Mouse (Mus musculus): ENCODE results near the gene Nav2. TPM values are rescaled to one million over a fixed set of nuclear protein-coding genes. Genes with fewer than 3 reads are reported as not detected.

The Nav2 gene
- total RNA-seq, 2 experiments from 2014 or later, result 116 to 131 TPM

DNA sequence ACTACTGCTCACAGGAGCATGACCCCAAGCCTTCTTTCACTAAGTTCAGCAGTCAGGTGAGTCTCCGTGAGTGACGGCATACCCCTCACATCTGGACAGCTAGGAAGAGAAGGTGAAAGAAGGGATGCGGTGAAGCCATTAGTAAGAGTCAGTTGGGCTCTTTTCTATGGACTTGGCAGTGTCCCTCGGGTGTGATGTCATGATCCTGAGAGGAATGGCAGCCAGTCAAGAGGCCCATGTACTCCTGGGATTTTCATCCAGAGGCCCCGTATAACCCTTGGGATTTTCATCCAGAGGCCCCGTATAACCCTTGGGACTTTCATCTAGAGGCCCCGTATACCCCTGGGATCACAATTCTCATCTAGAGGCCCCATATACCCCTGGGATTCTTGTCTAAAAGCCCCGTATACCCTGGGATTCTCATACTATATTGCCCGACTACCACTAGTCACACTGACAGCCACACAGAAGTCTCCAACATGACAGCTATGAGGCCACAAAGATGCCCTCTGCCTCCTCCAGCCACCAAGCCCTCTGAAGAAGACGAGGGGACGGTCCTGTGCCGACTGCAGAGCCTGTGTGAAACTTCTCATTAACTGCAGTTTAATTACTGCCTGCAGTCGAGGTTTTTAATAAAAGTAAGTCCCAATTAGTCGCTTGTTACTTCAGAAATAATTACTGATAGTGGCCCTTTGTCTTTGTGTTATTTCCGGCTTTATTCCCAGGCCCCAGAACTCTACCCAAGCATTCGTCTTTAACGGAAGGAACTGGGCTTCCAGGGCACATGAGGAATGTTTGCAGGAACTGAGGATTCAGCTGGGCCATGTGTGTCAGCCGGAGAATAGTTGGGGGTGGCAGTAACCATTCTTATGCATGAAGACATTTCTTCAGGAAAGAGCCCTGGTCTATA, 251.4 kb downstream of the Nav2 start:
- intact Hi-C loops (cut with DNase I), result no loop called here
- no peak for DNase-seq (ENCODE audit: extremely low spot score in 1 of 2, low spot score in 2 of 2)

DNA sequence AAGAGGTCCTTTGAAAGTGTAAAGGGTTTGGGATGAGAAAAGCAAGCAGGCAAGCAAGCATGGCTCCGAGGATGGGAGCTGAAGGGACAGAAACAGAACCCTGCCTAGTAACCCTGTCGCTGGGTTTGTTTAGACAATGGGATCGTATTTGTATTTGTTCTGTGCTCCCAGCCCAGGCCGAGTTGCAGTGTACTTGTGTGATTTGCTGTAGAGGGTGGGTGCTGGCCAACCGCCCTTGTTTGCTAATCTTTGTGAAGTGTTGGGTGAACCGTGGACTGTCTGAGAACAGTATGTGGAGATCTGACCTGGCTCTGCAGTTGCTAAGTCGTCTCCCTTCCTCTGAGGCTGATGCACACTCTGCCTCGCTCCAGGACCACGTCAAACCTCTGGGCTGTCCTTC, 253.6 kb downstream of the Nav2 start:
- DNase-seq (ENCODE audit: extremely low spot score in 1 of 2, low spot score in 2 of 2), result no peak
- intact Hi-C loops (cut with DNase I), result no loop called here

DNA sequence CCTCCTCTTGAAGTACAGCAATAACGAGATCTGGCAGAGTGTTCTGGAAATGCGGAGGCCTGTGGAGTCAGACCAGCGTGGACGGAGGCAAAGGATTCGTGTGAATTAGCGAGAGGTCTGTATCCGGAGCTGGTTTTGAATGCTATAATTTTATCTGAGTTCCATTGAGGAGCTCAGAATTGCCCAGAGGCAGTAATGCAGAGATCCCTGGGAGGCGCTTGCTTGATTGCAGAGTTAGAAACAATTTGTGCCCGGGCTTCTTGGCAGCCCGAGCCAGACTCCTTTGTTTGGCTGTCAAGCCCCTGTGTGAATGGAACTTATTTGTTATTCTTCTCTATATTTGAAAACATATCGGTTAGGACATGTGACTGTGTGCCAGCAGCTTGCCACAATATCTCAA, 255.3 kb downstream of the Nav2 start:
- no peak for DNase-seq (ENCODE audit: extremely low spot score in 1 of 2, low spot score in 2 of 2)
- intact Hi-C loops (cut with DNase I), result no loop called here

DNA sequence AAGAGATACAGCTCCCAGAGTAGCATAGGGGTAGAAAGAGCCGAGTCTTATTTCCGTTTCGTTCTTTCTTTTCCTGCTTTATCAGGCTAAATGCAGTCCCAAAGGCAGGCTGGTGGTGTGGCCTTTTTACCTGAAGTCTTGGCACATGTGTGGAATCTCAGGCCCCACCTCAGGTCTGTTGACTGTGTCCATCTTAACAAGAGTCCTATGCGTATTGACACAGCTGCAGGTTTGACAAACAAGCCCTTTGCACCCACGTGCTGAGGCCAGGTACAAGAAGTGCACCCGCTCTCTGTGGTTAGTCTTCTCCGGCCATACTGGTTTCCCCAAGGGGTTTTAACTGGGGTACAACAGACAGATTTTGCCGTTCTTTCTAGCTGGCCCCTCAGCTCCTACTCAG, 256.4 kb downstream of the Nav2 start:
- intact Hi-C loops (cut with DNase I), result no loop called here
- DNase-seq (ENCODE audit: extremely low spot score in 1 of 2, low spot score in 2 of 2), result no peak

DNA sequence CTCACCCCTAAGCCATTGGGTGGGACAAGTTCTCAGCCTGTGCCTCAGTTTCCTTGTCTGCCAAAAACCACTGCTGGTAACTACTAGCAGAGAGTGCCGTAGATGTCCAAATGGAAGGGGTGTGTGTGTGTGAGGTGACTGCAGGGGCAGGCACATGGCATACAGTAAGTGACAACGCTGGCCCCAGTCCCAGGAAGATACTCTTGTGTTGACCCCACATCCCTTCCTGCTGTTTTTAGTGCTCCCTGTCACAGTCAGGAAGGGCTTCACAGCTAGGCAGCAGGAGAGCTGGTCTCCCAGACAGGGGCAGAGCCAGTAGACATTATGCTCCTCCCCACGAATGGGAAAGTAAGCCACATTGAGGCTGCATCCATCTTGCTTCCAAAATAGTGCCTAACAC, 264.4 kb downstream of the Nav2 start:
- intact Hi-C loops (cut with DNase I), result no loop called here
- DNase-seq (ENCODE audit: extremely low spot score in 1 of 2, low spot score in 2 of 2), result no peak

DNA sequence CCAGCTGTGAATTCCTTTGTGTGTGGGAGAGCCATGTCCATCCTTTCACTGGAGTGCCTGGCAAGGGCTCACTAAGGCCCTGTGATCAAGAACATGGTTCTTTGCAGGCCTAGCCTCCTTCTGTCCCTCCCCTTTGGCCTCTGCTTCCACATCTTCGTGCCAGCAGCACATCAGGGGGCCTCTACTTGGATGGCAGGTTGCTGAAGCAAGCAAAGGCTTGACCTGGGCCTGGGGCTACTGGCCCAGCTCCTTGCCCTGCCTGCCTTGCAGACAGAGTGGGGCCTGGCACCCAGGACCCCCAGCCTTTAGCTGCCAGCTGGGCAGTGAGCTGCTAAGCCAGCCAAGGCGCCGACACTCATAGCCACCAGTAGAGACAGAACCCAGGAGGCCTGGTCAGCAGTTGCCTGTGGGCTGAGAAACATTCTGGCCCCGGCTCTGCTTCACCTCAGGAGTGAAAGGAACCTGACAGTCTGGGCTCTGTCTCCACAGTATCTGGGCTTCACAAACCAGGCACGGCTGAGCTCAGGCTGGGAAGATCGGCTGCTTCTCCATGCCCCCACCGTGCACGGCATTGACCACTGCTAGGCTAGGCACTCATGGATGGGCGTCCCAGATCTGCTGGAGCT, 267.4 kb downstream of the Nav2 start:
- intact Hi-C loops (cut with DNase I), result no loop called here
- DNase-seq (ENCODE audit: extremely low spot score in 1 of 2, low spot score in 2 of 2), result peak in 1 of 2 experiments; percentile 49

DNA sequence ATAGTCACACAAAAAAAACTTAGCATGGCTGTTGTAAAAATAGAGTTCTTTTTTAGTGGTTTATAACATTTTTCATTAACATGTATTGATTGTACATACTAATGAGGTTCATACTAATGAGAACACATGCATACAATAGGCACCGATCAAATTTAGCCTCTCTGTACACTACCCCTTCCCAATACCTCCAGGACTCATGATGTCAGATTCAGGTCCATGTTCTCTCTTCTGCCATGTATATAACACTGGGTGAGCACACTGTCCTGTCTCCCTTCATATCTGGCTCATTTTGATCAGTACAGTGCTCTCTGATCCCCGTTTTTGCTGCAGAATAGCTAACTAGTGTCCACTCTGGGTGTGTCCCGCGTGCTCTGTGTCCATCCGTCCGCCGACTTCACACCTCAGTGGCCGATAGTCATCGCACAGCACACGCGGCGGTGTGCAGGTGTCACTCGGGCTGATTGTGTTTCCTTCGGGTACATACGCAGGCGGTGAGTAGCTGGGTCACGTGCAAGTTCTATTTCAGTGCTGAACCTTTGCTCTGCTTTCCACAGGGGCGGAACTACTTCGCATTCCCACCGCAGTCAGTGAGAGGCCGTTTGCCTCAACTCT, 268.2 kb downstream of the Nav2 start:
- no peak for DNase-seq (ENCODE audit: extremely low spot score in 1 of 2, low spot score in 2 of 2)
- intact Hi-C loops (cut with DNase I), result no loop called here

DNA sequence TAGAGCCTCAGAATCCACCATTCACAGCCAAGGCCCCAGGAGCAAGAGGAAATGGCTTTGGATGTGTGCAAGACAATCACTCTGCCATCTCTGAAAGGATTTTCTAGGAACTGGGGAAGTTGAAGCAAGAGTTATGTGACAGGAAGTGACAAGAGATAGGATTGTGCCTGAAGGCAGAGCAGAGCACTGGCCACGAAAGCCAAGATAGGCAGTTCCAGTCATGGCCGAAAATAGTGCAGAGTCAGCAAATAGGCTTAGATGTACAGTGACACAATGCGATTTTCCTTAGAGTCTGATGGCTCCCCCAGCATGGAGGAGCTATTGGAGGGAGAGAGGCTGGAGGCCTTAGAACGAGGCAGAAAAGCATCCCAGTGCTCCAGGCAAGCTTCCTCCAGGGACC, 269.7 kb downstream of the Nav2 start:
- DNase-seq (ENCODE audit: extremely low spot score in 1 of 2, low spot score in 2 of 2), result no peak
- intact Hi-C loops (cut with DNase I), result no loop called here

DNA sequence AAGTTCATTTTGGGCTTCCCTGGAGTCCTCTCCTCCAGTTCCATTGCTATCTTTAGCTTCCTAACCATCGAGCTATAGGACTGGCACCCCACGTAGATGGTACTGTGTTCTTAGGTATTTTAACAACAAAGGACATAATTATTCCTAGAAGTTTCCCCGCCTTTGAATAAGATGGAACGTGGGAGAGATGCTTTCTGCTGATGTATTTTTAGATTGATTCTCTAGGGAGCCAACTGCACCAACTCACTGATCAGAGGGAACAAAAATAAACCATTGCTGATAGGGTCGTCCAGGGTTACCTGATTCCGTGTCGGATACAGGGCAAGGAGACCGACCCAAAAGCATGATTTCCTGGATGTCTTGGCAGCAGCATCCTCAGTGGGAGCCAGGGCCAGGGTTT, 272.5 kb downstream of the Nav2 start:
- DNase-seq (ENCODE audit: extremely low spot score in 1 of 2, low spot score in 2 of 2), result no peak
- intact Hi-C loops (cut with DNase I), result no loop called here

DNA sequence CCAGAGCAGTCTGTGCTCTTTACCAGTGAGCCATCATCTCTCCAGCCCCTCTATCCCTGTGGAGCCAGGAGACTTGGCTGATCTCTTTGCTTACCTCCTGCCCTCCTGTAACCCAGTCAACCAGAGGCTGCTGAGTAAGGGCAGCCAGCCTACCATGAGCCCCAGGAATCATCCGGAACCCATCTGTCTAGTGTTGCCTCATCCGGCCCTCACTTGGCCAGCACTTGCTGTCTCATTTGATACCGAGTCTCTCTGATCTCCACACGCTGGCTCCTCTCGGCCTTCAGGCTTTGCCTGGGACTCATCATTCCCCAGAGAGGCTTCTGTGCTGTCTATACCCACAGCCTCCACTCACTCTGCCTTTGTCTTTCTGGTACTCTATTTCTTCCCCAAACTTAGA, 273.9 kb downstream of the Nav2 start:
- no peak for DNase-seq (ENCODE audit: extremely low spot score in 1 of 2, low spot score in 2 of 2)
- intact Hi-C loops (cut with DNase I), result no loop called here

DNA sequence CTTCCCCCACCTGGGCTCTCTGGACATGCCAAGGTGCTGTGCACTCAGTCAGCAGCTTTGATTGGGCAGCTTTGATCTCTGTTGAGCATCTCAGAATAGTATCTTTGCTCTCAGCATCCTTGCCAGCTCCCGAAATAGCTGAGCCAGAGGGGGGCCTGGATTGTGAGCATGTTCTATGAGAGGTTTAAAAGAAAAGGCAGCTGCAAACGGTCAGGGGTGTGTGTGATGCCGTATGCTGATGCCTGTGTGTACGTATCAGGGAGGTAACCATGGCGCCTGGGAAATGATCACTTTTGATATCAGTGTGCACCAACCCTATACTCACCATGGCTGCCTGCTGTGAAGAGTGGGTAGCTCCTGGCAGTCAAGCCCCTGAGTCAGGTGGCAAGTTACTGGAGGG, 275.2 kb downstream of the Nav2 start:
- intact Hi-C loops (cut with DNase I), result no loop called here
- DNase-seq (ENCODE audit: extremely low spot score in 1 of 2, low spot score in 2 of 2), result peak in 1 of 2 experiments; percentile 66

DNA sequence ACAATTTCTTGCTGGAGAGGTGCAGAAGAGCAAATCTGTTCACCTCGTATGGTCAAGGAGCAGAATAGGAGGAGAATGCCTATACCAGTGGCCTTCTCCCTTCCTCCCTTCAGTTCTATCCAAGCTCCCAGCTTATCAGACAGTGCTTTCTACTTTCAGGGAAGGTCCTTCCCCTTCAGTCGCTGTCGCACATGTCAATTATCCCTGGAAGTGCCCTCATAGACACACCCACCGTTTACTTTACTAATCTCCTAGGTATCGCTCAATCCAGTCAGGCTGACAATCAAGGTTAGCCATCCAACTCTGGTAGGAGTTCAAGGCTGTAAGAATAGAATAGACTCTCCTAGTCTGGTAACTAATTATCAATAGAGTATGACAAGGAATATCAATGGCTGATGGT, 277.5 kb downstream of the Nav2 start:
- no peak for DNase-seq (ENCODE audit: extremely low spot score in 1 of 2, low spot score in 2 of 2)
- intact Hi-C loops (cut with DNase I), result loop anchor here (5.0 kb wide), 1 partner anchor 39 kb away; no protein-coding TSS in a partner anchor

DNA sequence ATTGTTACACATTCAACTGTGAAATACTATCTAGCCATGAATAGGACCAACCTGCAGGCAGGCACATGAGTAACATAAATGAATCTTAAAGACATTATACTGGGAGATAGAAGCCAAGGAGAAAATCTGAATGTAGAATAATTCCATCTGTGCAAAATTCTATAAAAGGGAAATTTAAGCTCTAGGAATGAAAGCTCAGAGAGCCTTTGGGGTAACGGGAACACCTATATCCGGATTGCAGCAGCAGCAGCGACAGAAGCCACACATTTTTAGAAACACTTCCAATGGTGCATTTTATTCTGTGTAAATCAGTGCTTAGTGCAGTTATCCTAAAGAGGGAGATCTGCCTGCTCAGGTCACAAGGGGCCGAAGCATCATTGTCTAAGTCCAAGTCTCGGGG, 280.8 kb downstream of the Nav2 start:
- DNase-seq (ENCODE audit: extremely low spot score in 1 of 2, low spot score in 2 of 2), result peak in 1 of 2 experiments; percentile 50
- intact Hi-C loops (cut with DNase I), result loop anchor here (2.0 to 5.0 kb wide), 2 partner anchors 42 to 57 kb away; no protein-coding TSS in a partner anchor

DNA sequence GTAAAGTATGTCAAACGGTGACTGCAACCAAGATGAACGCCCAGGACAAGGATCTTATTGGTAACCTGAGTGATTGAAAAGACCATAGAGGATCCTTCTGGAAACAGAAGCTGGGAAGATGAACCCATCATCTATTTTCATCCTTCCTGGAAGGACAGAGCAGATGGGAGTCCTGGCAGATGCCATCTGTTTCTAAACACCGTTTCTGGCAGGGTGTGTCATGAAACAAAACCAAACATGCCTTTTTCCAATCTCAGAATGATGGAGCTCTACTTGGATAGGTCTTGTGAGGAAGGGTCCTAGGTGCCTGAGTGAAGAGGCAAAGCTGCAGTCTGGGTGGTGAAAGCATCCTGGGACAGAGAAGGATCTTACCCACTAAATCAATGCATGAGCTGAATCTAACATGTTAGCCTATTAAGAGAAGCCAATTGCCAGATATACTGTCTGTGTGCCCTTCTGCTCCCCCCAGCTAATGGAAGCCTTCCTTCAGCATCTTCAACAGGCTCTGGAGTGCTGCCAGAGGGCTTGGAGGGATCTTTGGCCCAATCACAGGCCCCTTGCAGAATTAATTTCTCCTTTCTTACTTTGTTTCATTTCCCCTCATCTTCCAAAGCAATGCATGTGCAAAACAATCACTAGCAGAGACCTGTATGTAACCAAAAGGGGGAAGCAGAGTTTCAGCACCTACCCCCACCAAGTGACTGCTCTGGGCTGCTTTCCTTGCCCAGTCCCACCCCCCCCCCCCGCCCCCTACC, 281.9 kb downstream of the Nav2 start:
- peak in 1 of 2 experiments; percentile 56 for DNase-seq (ENCODE audit: extremely low spot score in 1 of 2, low spot score in 2 of 2)
- intact Hi-C loops (cut with DNase I), result no loop called here

DNA sequence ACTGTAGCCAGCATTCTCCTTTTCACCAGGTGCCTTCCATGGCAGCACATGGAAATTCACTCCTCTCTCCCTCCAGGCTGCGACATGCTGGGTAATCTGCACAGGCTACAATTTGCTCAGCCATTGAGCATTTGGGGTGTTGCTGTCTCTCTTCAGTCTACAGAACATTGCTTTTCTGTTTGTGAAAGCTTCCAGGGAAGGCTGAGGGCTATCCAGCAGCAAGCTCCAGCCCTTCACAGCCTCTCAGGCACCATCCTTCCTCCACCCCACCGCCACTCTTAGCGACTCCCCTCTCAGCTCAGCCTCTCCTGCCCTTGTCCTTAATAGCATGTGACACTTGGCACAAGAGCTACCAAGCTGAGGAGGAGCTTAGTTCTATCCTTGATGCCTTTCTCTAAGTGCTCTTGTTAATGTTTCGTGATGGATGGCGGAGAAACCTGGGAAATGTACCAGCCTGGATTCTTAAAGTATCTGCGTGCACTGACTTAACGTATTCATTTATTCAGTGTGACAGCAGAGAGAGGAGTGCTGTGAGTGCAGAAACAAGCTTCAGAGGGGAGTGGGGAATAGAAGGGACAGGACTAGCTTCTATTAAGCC, 282.7 kb downstream of the Nav2 start:
- peak in 1 of 2 experiments; percentile 62 for DNase-seq (ENCODE audit: extremely low spot score in 1 of 2, low spot score in 2 of 2)
- intact Hi-C loops (cut with DNase I), result no loop called here

DNA sequence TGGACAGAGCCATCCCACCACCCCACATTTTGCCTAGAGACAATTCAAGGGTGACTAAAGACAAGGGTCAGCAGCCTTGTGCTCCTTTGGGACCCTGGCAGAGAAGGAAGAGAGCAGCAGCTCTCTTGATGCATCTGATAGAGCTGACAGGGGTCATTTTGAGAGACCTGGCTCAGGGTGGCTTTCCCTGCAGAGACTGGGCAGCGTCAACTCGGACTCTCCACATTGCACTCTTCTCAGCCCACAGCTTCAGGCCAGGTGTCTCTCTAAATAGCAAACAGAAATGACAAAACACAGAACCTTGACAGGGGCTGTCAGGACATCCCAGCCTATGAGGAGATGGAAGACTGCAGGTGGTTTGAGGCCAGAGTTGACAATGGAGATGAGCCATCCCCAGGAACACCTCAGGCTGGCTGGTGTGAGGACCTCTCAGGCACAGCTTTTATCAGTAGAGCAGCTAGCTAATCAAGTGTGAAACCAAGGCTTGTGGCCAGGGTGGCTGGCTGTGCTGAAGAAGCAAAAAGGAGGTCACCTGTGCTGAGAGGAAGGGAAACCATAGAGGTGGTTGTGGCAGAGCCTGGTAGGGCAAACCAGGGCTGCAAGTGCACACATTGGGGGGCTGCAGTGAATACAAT, 283.7 kb downstream of the Nav2 start:
- no peak for DNase-seq (ENCODE audit: extremely low spot score in 1 of 2, low spot score in 2 of 2)
- intact Hi-C loops (cut with DNase I), result no loop called here

DNA sequence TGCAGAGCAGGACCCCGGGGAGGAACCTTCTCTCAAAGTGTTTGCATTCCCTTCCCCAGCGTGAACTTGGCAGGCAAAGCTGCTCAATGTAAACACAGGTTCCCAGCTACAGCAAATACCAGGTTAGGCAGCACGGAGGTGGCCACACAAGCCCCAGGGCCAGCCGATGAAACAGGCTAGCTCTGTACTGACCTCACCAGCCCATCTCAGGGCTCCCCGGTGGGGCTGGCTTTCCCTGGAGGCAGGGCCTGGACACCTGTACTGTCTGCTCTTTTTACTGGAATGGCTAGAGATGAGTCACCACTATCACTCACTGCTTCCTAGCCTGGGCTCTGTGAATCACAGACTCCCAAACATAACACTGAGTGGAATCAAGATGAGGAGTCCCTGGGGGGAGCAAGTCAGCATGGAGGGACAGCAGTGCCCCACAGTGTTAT, 287.2 kb downstream of the Nav2 start:
- intact Hi-C loops (cut with DNase I), result no loop called here
- DNase-seq (ENCODE audit: extremely low spot score in 1 of 2, low spot score in 2 of 2), result no peak

DNA sequence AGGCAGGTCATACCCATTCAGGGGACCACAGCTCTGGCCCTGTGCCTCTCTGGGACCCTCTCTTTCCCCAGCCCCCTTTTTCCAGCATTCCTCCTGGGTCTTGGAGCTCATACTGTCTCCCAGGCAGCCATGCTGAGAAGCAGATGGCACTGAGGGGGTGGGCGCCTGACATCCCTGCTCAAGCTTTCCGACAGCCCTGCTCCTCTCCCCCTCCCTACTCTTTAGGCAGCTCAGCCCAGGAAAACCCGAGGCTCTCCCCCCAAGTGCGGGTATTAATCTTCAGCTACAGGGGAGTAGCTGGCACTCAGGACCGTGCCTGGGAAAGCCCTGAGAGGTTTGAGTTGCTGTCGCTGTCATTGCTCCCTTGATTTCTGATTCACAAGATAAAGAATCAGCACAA, 290.9 kb downstream of the Nav2 start:
- intact Hi-C loops (cut with DNase I), result no loop called here
- DNase-seq (ENCODE audit: extremely low spot score in 1 of 2, low spot score in 2 of 2), result peak; percentile 70 to 80
